Comparison of ENCODE assay signal across 8 mouse cellular contexts in genomic region chr12:52918939-52919338, GRCm38 (mm10).
A peak's percentile ranks its signal among the peaks of the same experiment; 100 is the strongest.
DNase-seq lines count a peak whose midpoint lies in the region; ATAC-seq and TF ChIP-seq lines count a peak whose summit lies in the region.
"Had no signal": no experiment of that assay in that cellular context is flagged by ENCODE, and none has a peak within 500 bp of the region (broad histone marks: within the 10 kb centered on the region; RNA-seq: fewer than 3 reads in every experiment).

No protein-coding gene starts in this region.

- TF ChIP-seq CTCF in olfactory bulb, adult 2 months (IDR thresholded peaks at IDR 0.05; ENCODE audit: insufficient read depth, low read depth, low read length): peak; percentile 64

- WGBS in kidney, embryonic 15.5 days: 23% methylated on average over 11 of the region's 11 CpGs
- WGBS in forebrain, embryonic 14.5 days: 18% methylated on average over 11 of the region's 11 CpGs
- WGBS in olfactory bulb, adult 2 months: 40% methylated on average over 11 of the region's 11 CpGs

- no peak overlapping the region for H3K27ac ChIP-seq in kidney, embryonic 15.5 days
- no peak overlapping the region for H3K27ac ChIP-seq in forebrain, embryonic 14.5 days (ENCODE audit: low read depth, low read length)
- H3K27ac ChIP-seq in olfactory bulb, adult 2 months (ENCODE audit: insufficient read depth, low read depth, low read length): no peak overlapping the region
- H3K27ac ChIP-seq: lung, embryonic 15.5 days had no signal

- no peak overlapping the region for H3K4me3 ChIP-seq in kidney, embryonic 15.5 days (replicated peaks)
- no peak overlapping the region for H3K4me3 ChIP-seq in forebrain, embryonic 14.5 days (ENCODE audit: low read depth, low read length)
- no peak overlapping the region for H3K4me3 ChIP-seq in olfactory bulb, adult 2 months (ENCODE audit: insufficient read depth, low read depth, low read length)
- H3K4me3 ChIP-seq: lung, embryonic 15.5 days had no signal

- H3K4me2 ChIP-seq in kidney, embryonic 15.5 days: no peak overlapping the region
- no peak overlapping the region for H3K4me2 ChIP-seq in forebrain, embryonic 14.5 days (ENCODE audit: low read length)
- H3K4me2 ChIP-seq: lung, embryonic 15.5 days had no signal

- H3K4me1 ChIP-seq in kidney, embryonic 15.5 days: no peaks in the 10 kb centered on the region
- no peaks in the 10 kb centered on the region for H3K4me1 ChIP-seq in forebrain, embryonic 14.5 days (ENCODE audit: control insufficient read depth, insufficient read depth, low read length)
- peaks cover 9% of the 10 kb centered on the region; the same call in 1 of the 2 replicates for H3K4me1 ChIP-seq in olfactory bulb, adult 2 months (ENCODE audit: control insufficient read depth, insufficient read depth, low read length)
- H3K4me1 ChIP-seq: lung, embryonic 15.5 days had no signal

- ATAC-seq in kidney, embryonic 15.5 days (replicated peaks; ENCODE audit: low FRiP score): no peak
- peak; percentile 34 for ATAC-seq in forebrain, embryonic 14.5 days

- peak; percentile 10 for DNase-seq in kidney, adult 9 months
- DNase-seq in CD4-positive, CD25-positive, alpha-beta regulatory T cell, adult 2 months (ENCODE audit: low read depth, low spot score): peak; percentile 71
- DNase-seq in MN1 (ENCODE audit: low spot score): peak; percentile 40
- peak; percentile 75 for DNase-seq in forebrain, embryonic 14.5 days (ENCODE audit: low spot score)
- no peak for DNase-seq in urinary bladder, postnatal 36 days (ENCODE audit: low spot score in 2 of 2)

- H3K9me3 ChIP-seq in kidney, embryonic 15.5 days (replicated peaks): no peaks in the 10 kb centered on the region
- no peaks in the 10 kb centered on the region for H3K9me3 ChIP-seq in forebrain, embryonic 14.5 days (replicated peaks; ENCODE audit: control insufficient read depth, low read length)
- H3K9me3 ChIP-seq: lung, embryonic 15.5 days had no signal

- TF ChIP-seq POLR2A in olfactory bulb, adult 2 months (IDR thresholded peaks at IDR 0.05; ENCODE audit: insufficient read depth, low read depth, low read length): no peak

- H3K36me3 ChIP-seq in kidney, embryonic 15.5 days: no peaks in the 10 kb centered on the region
- no peaks in the 10 kb centered on the region for H3K36me3 ChIP-seq in forebrain, embryonic 14.5 days (ENCODE audit: control insufficient read depth, insufficient read depth, low read length)
- H3K36me3 ChIP-seq: lung, embryonic 15.5 days had no signal

- no peak overlapping the region for H3K9ac ChIP-seq in kidney, embryonic 15.5 days
- H3K9ac ChIP-seq in forebrain, embryonic 14.5 days (ENCODE audit: low read length): no peak overlapping the region
- H3K9ac ChIP-seq: lung, embryonic 15.5 days had no signal

- peaks cover 6% of the 10 kb centered on the region; the same call in 1 of the 2 replicates for H3K27me3 ChIP-seq in kidney, embryonic 15.5 days
- H3K27me3 ChIP-seq in forebrain, embryonic 14.5 days (replicated peaks; ENCODE audit: control insufficient read depth, insufficient read depth, low read length): no peaks in the 10 kb centered on the region
- H3K27me3 ChIP-seq: lung, embryonic 15.5 days had no signal

Comparison
In these comparisons a context has a peak if more than half of its experiments do, and no peak if none do; other contexts are left out.
1. DNase-seq: peak in kidney, adult 9 months (single experiment), CD4-positive, CD25-positive, alpha-beta regulatory T cell, adult 2 months (single experiment), MN1 (single experiment) and forebrain, embryonic 14.5 days (single experiment); none in urinary bladder, postnatal 36 days (0 of 2).